Mouse (Mus musculus): ENCODE measurements around the gene Cd9.

Gene Cd9

DNA sequence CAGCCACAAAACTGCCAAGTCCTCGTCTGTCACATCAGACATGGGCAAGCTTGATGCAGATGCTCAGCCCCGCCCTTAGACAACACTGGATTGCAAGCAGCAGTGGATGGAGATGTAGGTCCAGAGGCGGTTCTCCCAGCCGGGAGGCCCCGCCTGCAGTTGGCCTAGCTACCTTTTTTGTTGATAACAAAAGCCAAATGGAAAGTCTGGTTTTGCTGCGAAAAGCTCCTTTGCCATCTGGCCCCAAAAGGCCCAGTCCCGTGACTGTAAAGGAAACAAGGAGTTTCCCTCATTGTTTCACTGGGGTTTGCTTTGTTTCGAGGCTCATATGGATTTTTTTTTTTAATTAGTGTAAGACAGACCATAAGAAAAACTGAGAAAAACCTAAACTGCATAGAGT is 18.5 kb downstream of the Cd9 start:
- no peak for DNase-seq (ENCODE audit: low spot score in 2 of 2)

- DNase-seq (ENCODE audit: low spot score in 2 of 2), result no peak
Observed at GRCm38 (mm10) chr6:125475184-125475583, 19.4 kb downstream of the Cd9 start.

DNA sequence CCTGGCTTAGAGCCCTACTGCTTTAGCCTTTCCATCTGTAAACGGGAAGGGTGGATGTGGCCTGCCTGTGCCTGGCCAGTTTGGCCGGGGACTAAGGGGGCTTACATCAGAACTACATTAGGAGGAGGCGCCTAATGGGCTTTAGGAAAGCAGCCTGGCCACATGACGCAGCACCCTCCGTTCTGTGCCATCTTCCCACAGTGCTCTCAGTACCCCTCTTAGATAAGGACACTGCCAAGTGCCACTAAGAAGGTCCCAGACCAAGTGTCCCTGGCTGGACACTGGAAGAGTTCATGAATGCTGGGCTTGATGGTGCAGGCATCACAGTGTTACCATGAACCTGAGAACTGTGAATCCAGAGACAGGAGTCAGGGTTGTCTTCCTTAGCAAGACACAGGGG is 20.7 kb downstream of the Cd9 start:
- no peak for DNase-seq (ENCODE audit: low spot score in 2 of 2)

- no peak for DNase-seq (ENCODE audit: low spot score in 2 of 2)
Observed at GRCm38 (mm10) chr6:125473321-125473721, 21.3 kb downstream of the Cd9 start.

DNA sequence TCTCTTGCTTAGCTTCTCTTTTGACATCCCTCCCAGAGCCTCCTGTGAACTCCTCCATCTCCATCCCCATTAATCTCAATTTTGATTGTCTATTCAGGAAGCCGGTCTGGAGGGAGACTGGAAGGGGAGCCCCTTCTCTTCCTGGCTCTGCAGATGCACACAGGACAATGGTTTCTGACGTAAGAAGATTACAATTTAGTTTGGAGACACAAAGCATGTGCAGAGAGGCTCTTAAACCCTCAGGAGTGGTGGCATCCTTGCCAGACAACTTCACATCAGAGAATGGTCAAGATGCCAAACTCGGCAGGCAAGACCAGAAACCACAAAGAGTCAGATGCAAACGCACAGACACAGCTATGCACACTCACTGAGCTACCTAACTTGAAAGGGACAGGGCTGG is 22.7 kb downstream of the Cd9 start:
- no peak for DNase-seq (ENCODE audit: low spot score in 2 of 2)

- DNase-seq (ENCODE audit: low spot score in 2 of 2), result no peak
Observed at GRCm38 (mm10) chr6:125471326-125471725, 23.3 kb downstream of the Cd9 start.

DNA sequence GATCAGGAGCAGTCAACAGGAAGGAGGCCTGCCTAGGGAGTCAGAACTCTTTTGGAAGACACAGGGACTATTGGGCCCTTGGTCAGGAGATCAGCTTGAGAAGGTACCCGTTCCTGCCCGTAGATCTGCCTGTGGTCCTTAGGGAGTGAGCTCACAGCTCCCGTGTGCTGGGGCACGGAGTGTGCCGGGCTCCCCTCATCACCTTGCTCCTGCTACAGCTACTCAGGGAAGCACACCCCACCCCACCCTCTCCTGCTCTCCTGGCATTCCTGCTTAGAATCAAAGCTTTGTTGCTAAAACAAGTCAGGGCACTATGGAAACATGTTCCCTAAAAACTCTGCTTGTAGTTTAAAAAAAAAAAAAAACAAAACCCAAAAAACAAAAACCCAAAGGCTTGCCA is 24.0 kb downstream of the Cd9 start:
- DNase-seq (ENCODE audit: low spot score in 2 of 2), result no peak

GRCm38 (mm10) chr6:125469222-125469621 is 25.4 kb downstream of the Cd9 start:
- DNase-seq (ENCODE audit: low spot score in 2 of 2), result no peak

- DNase-seq (ENCODE audit: low spot score in 2 of 2), result no peak
Observed at GRCm38 (mm10) chr6:125468179-125468960, 26.2 kb downstream of the Cd9 start.

DNA sequence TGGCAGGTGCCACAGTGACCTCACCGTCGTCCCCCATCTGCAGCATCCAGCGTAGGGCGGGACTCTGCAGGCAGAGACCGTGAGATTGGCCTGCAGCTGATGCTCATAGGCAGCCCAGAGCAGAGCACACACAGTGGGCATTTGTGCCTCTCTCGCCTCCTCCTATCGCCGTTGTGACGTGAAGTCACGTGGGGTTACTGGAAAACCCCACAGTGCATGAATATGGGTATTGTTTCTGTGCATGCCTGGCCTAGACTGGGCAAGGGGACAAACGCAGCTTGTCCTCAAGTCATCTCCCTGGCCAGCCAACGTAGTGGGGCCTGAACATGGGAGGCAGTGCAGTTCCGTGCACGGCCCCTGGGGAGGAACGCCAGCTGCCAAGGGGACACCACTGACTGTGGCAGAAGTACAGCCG is 27.3 kb downstream of the Cd9 start:
- peak; percentile 68 to 71 for DNase-seq (ENCODE audit: low spot score in 2 of 2)

DNA sequence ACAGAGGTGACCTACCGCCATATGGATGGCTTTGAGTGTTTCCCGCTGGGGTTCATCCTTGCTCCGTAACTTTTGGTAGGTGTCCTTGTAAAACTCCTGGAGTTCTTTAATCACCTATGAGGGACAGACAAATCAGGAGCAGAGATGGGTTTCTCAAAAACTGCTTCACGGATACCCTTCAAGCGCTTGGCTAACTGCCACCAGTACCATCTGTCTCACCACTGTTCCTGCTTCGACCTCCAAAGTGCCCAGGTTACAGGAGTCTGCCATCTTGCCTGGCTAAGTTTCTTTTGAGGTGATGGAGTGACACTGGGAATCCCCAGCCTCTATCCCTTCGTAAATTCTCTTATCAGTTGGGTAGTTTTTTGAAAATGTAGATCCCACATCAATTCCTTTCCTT is 32.3 kb downstream of the Cd9 start:
- no peak for DNase-seq (ENCODE audit: low spot score in 2 of 2)

GRCm38 (mm10) chr6:125461788-125462187 is 32.8 kb downstream of the Cd9 start:
- DNase-seq (ENCODE audit: low spot score in 2 of 2), result no peak

DNA sequence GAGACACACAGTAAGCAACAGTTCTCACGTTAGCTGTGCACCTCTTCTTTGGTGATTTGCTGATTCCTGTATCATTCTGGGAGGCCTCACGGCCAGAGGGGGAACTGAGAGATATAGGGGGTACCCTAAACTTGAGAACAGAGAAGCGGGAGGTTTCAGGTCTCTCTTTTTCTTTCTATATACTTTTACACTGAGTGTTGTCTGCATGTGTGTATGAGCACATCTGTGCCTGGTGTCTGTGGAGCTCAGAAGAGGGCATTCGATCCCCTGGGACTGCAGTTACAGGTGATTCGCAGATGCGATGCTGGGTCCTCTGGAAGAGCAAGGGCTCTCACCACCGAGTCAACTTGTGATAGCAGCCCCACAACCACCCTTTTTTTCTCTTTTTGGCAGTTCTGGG is 33.3 kb downstream of the Cd9 start:
- DNase-seq (ENCODE audit: low spot score in 2 of 2), result peak; percentile 72 to 75

DNA sequence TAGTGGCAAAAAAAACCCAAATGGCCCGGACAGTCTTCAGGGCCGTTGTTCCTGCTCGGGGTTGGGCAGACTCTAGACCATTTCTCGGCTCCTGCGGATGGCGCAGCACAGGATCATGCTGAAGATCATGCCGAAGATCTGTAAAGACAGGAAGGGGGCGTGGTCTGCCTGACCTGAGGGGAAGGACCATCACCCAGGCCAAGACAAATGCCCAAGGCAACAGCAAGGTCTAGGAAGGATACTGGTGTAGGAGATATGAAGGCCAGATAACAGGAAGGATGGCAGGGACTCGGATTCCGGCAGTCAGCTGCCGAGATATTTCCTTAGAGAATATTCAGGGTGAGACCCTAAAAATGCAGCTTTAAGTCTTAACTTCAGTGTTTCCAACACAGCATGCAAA is 34.0 kb downstream of the Cd9 start:
- DNase-seq (ENCODE audit: low spot score in 2 of 2), result peak; percentile 31 to 42

DNA sequence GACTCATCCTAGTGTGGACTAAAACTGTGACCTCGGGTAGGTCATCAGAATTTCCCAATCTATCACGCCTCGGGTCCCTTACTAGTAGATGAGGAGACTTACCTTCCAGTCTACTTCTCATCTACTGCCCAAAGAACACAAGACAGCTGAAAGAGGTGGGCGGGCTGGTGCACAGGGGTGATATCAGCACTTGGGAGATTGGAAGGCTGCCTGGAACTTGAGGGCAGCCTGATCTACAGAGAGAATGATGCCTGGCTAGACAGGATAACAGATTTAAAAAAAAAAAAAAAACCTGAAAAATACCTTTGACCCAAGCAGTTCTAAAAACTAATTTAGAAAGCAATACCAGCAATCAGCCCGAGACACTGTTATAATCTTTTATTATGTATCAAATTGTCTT is 34.7 kb downstream of the Cd9 start:
- DNase-seq (ENCODE audit: low spot score in 2 of 2), result no peak

DNA sequence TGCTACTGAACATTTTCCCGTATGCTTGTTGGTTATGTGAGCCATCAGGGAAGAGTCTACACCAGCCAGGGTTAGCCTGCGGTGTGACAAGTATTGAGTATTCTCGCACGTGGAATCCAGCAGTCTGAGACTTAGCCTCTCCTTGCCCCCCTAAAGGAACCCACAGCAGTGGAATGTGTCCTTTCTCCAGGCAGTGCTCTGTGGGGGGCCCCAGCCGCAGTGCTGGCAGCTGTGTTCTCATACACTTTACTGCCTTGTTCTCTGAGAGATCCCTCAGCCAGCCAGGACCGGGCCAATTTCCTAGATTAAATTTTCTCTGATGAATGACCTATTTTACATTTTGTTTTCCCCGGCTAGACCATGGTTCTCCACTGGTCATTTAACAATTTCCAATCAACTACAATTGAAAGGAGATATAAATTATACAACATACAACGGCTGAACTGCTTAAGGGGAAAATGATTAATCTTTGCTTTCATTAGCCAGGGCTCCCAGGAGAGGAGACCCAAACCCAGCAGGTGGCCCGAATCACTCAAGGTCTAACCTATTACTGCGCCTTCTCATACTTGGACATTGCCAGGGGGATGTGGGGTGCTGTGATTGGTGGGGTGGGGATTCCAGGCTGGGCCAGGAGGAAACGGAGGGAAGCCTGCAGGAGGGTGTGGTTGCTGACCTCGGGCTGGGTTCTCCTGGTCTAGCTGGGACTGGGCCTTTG is 38.6 kb downstream of the Cd9 start:
- no peak for DNase-seq (ENCODE audit: low spot score in 2 of 2)

DNA sequence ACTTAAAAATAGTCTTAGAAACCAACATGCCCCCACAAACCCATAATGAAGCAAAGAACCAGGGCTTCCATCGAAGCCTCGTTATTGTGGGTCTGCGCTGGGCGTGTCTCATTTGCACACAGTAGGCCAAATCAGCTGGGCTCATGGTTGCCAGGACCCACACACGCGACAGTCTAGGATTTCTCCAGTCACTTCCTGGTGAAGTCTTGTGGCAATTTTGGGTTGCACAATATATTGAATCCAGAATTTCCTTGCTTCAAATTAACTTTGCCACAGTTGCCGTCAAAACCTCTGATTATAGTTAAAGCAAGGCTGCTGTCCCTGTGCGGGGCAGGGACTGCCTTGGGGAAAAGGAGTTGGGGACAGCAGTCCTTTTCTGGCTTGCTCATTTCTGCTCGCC is 39.9 kb downstream of the Cd9 start:
- no peak for DNase-seq (ENCODE audit: low spot score in 2 of 2)

DNA sequence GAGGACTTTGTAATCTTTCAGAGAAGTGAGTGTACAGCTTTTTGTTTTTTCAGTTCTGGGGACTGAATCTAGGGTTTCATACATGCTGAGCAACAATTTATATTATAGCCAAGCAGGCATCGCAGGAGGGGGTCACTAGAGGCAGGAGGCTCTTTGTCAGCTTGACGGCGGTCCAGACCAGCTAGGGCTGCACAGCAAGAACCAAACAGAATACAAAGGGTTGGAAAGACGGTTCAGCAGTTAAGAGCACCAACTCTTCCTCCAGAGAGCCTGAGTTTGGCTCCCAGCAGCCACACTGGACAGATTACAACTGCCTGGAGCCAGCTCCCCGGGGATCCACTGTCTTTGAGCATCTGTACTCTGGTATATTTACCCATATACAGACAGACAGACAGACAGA is 40.3 kb downstream of the Cd9 start:
- no peak for DNase-seq (ENCODE audit: low spot score in 2 of 2)

DNA sequence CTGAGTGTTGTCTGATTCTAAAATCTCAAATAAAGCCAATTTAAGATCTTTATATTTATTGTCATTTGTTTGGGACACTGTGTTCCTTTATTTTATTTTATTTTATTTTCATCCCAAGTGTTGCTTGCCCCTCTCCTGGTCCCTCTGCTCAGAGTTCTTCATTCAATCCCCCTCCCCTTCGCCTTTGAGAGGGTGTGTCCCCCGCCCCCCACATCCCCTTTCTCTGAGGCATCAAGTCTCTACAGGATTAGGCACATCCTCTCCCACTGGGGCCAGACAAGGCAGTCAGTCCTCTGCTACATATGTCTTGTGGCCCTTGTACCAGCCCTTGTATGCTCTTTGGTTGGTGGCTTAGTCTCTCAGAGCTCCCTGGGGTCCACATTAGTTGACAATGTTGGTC is 46.9 kb downstream of the Cd9 start:
- no peak for DNase-seq (ENCODE audit: low spot score in 2 of 2)

GRCm38 (mm10) chr6:125447205-125447604 is 47.4 kb downstream of the Cd9 start:
- no peak for DNase-seq (ENCODE audit: low spot score in 2 of 2)

DNA sequence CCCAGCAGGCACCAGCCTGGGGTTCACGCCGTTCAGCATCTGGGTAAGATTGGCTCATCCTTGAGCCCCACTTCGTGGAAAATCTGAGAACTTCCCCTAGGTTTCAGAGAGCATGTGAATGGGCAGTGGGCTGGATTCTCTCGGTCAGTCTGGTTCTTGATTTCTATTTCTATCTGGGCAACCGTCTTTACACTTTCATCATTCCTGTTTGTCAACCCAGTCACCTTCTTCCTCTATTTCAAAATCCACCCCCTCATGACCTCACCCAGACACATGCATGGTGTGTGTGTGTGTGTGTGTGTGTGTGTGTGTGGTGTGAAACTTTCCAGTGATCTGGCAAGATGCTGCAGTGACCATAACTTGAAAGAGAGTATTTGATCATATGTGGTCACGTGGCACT is 49.2 kb downstream of the Cd9 start:
- DNase-seq (ENCODE audit: low spot score in 2 of 2), result peak in 1 of 2 experiments; percentile 31

DNA sequence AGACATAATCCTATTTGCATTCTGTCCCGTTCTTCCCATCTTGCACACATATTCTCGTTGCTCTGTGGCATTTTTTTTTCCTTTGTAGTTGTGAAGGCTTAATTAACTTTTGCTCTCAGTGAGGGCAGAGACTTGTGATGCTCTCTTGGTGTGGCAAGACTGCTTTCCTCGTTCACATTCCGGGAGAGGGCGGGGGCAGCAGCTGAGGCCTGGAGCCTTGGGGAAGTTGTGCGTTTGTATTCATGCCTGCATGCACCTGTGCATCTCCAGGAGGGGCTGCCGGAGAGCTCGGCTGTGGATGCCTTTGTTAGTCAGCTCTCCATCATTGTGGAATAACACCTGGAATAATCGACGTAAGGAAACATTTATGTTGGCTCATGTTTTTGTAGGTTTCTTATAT is 52.0 kb downstream of the Cd9 start:
- no peak for DNase-seq (ENCODE audit: low spot score in 2 of 2)

DNA sequence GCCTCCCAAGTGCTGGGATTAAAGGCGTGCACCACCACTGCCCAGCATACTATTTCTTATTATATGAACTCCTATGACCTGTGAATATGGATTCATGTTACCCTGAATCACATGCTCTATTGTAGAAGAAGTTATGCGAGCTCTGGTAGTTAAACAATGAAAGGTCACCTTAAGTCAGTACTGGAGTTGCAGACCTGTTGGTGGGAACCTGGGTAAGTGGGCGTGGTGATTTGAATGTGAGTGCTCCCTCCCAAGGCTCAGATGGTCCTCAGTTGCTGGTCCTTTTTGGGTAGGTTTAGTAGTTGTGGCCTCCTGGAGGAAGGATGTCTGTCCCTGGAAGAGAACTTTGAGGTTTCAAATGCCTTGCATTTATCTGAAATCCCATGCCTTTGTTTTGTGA is 57.8 kb downstream of the Cd9 start:
- DNase-seq (ENCODE audit: low spot score in 2 of 2), result no peak
